Comparison of ENCODE assay signal across 10 mouse cellular contexts in the genomic region with DNA sequence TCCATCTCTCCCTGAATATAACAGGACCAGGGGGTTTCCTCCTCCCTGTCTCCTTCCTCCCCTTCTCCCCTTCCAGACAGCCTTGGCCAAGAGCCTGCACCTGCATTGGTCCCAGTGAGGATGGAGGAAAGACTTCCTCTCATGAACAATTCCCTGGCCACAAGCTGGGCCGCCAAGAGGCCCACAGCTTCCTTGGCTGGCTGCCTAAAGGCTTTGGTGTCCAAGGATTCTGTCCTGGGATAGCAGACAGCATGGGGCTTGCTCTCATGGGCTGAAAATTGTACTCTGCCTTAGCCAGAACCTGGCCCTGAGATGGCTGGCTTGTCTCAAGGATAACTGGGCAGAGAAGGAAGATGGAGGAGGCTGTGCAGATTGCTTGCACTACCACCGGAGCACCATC.
DNase-seq lines count a peak whose midpoint lies in the region; ATAC-seq lines count a peak whose summit lies in the region.
"Had no signal": no experiment of that assay in that cellular context is flagged by ENCODE, and none has a peak within 500 bp of the region (broad histone marks: within the 10 kb centered on the region; RNA-seq: fewer than 3 reads in every experiment).

No protein-coding gene starts in this region.

- 80% methylated on average over 2 of the region's 2 CpGs for WGBS in neural tube, embryonic 15.5 days

- no peak overlapping the region for H3K27ac ChIP-seq in neural tube, embryonic 15.5 days (replicated peaks)

- H3K9ac ChIP-seq in neural tube, embryonic 15.5 days (replicated peaks) = no peak overlapping the region

- H3K4me1 ChIP-seq in neural tube, embryonic 15.5 days = peaks cover 14% of the 10 kb centered on the region
- H3K4me1 ChIP-seq: megakaryocyte, embryonic 14.5 days had no signal

- intact Hi-C loops in heart, postnatal 25 days (cut with DNase I) = no loop called here

- no peak overlapping the region for H3K4me3 ChIP-seq in neural tube, embryonic 15.5 days (replicated peaks)
- H3K4me3 ChIP-seq: erythroblast, embryonic 14.5 days; megakaryocyte, embryonic 14.5 days had no signal

- no peaks in the 10 kb centered on the region for H3K9me3 ChIP-seq in neural tube, embryonic 15.5 days (replicated peaks)

- H3K36me3 ChIP-seq in neural tube, embryonic 15.5 days = no peaks in the 10 kb centered on the region

- no peak overlapping the region for H3K4me2 ChIP-seq in neural tube, embryonic 15.5 days

- no peak for ATAC-seq in neural tube, embryonic 15.5 days (ENCODE audit: low FRiP score)

- H3K27me3 ChIP-seq in neural tube, embryonic 15.5 days (replicated peaks) = peaks cover 5% of the 10 kb centered on the region; the same call in 1 of the 2 replicates
- H3K27me3 ChIP-seq: megakaryocyte, embryonic 14.5 days had no signal

- peak; percentile 15 for DNase-seq in adrenal gland, adult 2 months
- no peak for DNase-seq in adrenal gland, postnatal 4 days (ENCODE audit: low spot score in 2 of 2)
- peak; percentile 13 for DNase-seq in right cerebral cortex, postnatal 14 days
- DNase-seq in right cerebral cortex, postnatal 36 days (ENCODE audit: low spot score in 2 of 2) = no peak
- peak; percentile 19 for DNase-seq in heart, postnatal 25 days (ENCODE audit: low spot score)
- peak; percentile 44 for DNase-seq in skeletal muscle tissue, adult 2 months (ENCODE audit: low read depth, low spot score)
- no peak for DNase-seq in neural tube, embryonic 10.5 days (ENCODE audit: extremely low spot score, low spot score)

Comparison
In these comparisons a context has a peak if more than half of its experiments do, and no peak if none do; other contexts are left out.
1. DNase-seq: peak in adrenal gland, adult 2 months (single experiment), right cerebral cortex, postnatal 14 days (single experiment), heart, postnatal 25 days (single experiment) and skeletal muscle tissue, adult 2 months (single experiment); none in adrenal gland, postnatal 4 days (0 of 2), right cerebral cortex, postnatal 36 days (0 of 2) and neural tube, embryonic 10.5 days (single experiment).